Mouse (Mus musculus): ENCODE results near the gene Il1rapl1. TPM values are rescaled to one million over a fixed set of nuclear protein-coding genes. Genes with fewer than 3 reads are reported as not detected.

The Il1rapl1 gene
- polyA plus RNA-seq, 1 experiment from 2014 or later, result 0.27 TPM

- no peak overlapping the region for H3K4me2 ChIP-seq (replicated peaks; ENCODE audit: low read depth)
- H3K27ac ChIP-seq (ENCODE audit: low read depth, low read length), result no peak overlapping the region
- TF ChIP-seq CTCF (IDR thresholded peaks at IDR 0.05; ENCODE audit: low read depth), result no peak
- H3K36me3 ChIP-seq (ENCODE audit: control insufficient read depth, insufficient read depth), result no peaks in the 10 kb centered on the region
- 97% methylated on average over 1 of the region's 1 CpGs for WGBS
- H3K27me3 ChIP-seq (replicated peaks; ENCODE audit: control insufficient read depth, insufficient read depth, low read length), result no peaks in the 10 kb centered on the region
- ATAC-seq, result no peak
- H3K9ac ChIP-seq (ENCODE audit: low read depth, low read length), result no peak overlapping the region
- no peaks in the 10 kb centered on the region for H3K9me3 ChIP-seq (ENCODE audit: control insufficient read depth)
- H3K4me1 ChIP-seq (replicated peaks; ENCODE audit: control insufficient read depth, insufficient read depth, low read length), result no peaks in the 10 kb centered on the region
- no peak overlapping the region for H3K4me3 ChIP-seq (ENCODE audit: low read depth, low read length)
These were observed 71.9 kb downstream of the Il1rapl1 start for GRCm38 (mm10) chrX:88043556-88043955.

DNA sequence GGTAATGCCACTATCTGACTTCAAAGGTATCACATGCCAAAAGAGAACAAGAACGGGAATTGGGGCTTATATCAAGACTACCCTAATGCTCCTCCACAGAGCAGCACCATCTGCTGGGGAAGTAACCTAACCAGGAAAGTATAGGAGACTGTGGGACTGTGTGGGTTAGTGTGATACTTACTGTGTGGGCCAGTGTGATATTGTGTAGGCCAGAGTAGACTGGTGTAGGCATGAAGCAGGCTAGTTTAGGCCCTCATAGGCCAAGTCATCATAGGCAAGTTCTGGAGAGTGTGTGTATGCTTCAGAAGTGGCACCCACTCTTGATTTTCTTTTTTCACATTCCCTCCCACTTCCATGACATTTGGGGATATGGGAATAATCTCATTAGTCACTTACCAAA, 76.5 kb downstream of the Il1rapl1 start:
- Histone ChIP-seq H3K4me1 (replicated peaks; ENCODE audit: control insufficient read depth, insufficient read depth, low read length) (no peaks in the 10 kb centered on the region), H3K27me3 (replicated peaks; ENCODE audit: control insufficient read depth, insufficient read depth, low read length) (no peaks in the 10 kb centered on the region), H3K4me2 (replicated peaks; ENCODE audit: low read depth) (no peak overlapping the region), H3K27ac (ENCODE audit: low read depth, low read length) (no peak overlapping the region), H3K4me3 (ENCODE audit: low read depth, low read length) (no peak overlapping the region), H3K9me3 (ENCODE audit: control insufficient read depth) (no peaks in the 10 kb centered on the region), H3K36me3 (ENCODE audit: control insufficient read depth, insufficient read depth) (no peaks in the 10 kb centered on the region), H3K9ac (ENCODE audit: low read depth, low read length) (no peak overlapping the region)
- TF ChIP-seq CTCF (IDR thresholded peaks at IDR 0.05; ENCODE audit: low read depth), result no peak
- ATAC-seq, result no peak
- WGBS, result 56% methylated on average over 1 of the region's 1 CpGs

- 39% methylated on average over 1 of the region's 1 CpGs for WGBS
- Histone ChIP-seq H3K4me3 (ENCODE audit: low read depth, low read length) (no peak overlapping the region), H3K9ac (ENCODE audit: low read depth, low read length) (no peak overlapping the region), H3K4me2 (replicated peaks; ENCODE audit: low read depth) (no peak overlapping the region), H3K4me1 (replicated peaks; ENCODE audit: control insufficient read depth, insufficient read depth, low read length) (no peaks in the 10 kb centered on the region), H3K27me3 (replicated peaks; ENCODE audit: control insufficient read depth, insufficient read depth, low read length) (no peaks in the 10 kb centered on the region), H3K36me3 (ENCODE audit: control insufficient read depth, insufficient read depth) (no peaks in the 10 kb centered on the region), H3K27ac (ENCODE audit: low read depth, low read length) (no peak overlapping the region), H3K9me3 (ENCODE audit: control insufficient read depth) (no peaks in the 10 kb centered on the region)
- peak; percentile 43; the same call in 1 of the 2 replicates for ATAC-seq
- no peak for TF ChIP-seq CTCF (IDR thresholded peaks at IDR 0.05; ENCODE audit: low read depth)
These were observed 218.3 kb downstream of the Il1rapl1 start for GRCm38 (mm10) chrX:87897172-87897571.

DNA sequence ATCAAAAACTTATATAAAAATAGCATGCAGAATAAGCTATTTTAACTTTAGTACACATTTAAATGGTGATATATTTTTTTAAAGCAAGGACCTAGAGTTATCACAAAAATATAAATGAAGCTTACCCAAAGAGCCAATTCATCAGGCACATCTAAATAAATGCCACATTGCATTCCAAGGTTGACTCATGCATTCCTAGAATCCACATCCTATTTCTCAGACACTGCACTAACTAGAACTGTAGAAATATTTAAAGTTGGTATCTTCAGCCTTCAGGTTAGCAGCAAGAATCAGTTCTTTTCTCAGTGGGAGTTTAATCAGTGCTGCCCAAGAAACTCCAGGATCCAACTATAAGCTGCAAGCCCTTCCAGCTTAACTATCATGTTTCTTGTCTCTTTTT, 223.5 kb downstream of the Il1rapl1 start:
- no peak for ATAC-seq
- no peak for TF ChIP-seq CTCF (IDR thresholded peaks at IDR 0.05; ENCODE audit: low read depth)
- Histone ChIP-seq H3K9me3 (ENCODE audit: control insufficient read depth) (no peaks in the 10 kb centered on the region), H3K36me3 (ENCODE audit: control insufficient read depth, insufficient read depth) (no peaks in the 10 kb centered on the region), H3K4me2 (replicated peaks; ENCODE audit: low read depth) (no peak overlapping the region), H3K4me1 (replicated peaks; ENCODE audit: control insufficient read depth, insufficient read depth, low read length) (no peaks in the 10 kb centered on the region), H3K9ac (ENCODE audit: low read depth, low read length) (no peak overlapping the region), H3K27me3 (replicated peaks; ENCODE audit: control insufficient read depth, insufficient read depth, low read length) (no peaks in the 10 kb centered on the region), H3K27ac (ENCODE audit: low read depth, low read length) (no peak overlapping the region), H3K4me3 (ENCODE audit: low read depth, low read length) (no peak overlapping the region)

- Histone ChIP-seq H3K27me3 (replicated peaks; ENCODE audit: control insufficient read depth, insufficient read depth, low read length) (no peaks in the 10 kb centered on the region), H3K9me3 (ENCODE audit: control insufficient read depth) (no peaks in the 10 kb centered on the region), H3K4me2 (replicated peaks; ENCODE audit: low read depth) (no peak overlapping the region), H3K4me1 (replicated peaks; ENCODE audit: control insufficient read depth, insufficient read depth, low read length) (no peaks in the 10 kb centered on the region), H3K36me3 (ENCODE audit: control insufficient read depth, insufficient read depth) (no peaks in the 10 kb centered on the region), H3K27ac (ENCODE audit: low read depth, low read length) (no peak overlapping the region), H3K9ac (ENCODE audit: low read depth, low read length) (no peak overlapping the region), H3K4me3 (ENCODE audit: low read depth, low read length) (no peak overlapping the region)
- ATAC-seq, result no peak
- 59% methylated on average over 2 of the region's 2 CpGs for WGBS
- TF ChIP-seq CTCF (IDR thresholded peaks at IDR 0.05; ENCODE audit: low read depth), result no peak
These were observed 261.3 kb downstream of the Il1rapl1 start for GRCm38 (mm10) chrX:87854107-87854506.

DNA sequence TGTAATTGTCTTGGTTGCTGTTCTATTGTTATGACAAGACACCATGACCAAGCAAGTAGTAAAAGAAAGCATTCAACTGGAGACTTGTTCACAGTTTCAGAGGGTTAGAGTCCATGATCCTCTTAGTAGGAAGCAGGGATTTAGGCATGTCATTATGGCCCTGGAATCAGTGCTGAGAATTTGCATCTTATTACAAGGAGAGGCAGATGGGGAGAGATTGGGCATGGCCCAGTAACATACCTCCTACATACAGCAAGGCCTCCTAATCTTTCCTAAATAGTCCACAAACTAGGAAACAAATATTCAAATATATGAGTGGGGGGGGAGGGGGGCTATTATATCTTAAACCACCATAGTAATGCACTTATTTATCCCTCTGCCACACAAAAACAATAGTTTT, 301.6 kb downstream of the Il1rapl1 start:
- Histone ChIP-seq H3K4me2 (replicated peaks; ENCODE audit: low read depth) (no peak overlapping the region), H3K9me3 (ENCODE audit: control insufficient read depth) (no peaks in the 10 kb centered on the region), H3K36me3 (ENCODE audit: control insufficient read depth, insufficient read depth) (no peaks in the 10 kb centered on the region), H3K27me3 (replicated peaks; ENCODE audit: control insufficient read depth, insufficient read depth, low read length) (no peaks in the 10 kb centered on the region), H3K4me1 (replicated peaks; ENCODE audit: control insufficient read depth, insufficient read depth, low read length) (no peaks in the 10 kb centered on the region), H3K27ac (ENCODE audit: low read depth, low read length) (no peak overlapping the region), H3K4me3 (ENCODE audit: low read depth, low read length) (no peak overlapping the region), H3K9ac (ENCODE audit: low read depth, low read length) (no peak overlapping the region)
- TF ChIP-seq CTCF (IDR thresholded peaks at IDR 0.05; ENCODE audit: low read depth), result no peak
- no peak for ATAC-seq

GRCm38 (mm10) chrX:87807717-87808116, 307.7 kb downstream of the Il1rapl1 start:
- H3K4me2 ChIP-seq (replicated peaks; ENCODE audit: low read depth), result no peak overlapping the region
- ATAC-seq, result no peak
- no peaks in the 10 kb centered on the region for H3K27me3 ChIP-seq (replicated peaks; ENCODE audit: control insufficient read depth, insufficient read depth, low read length)
- H3K4me3 ChIP-seq (ENCODE audit: low read depth, low read length), result no peak overlapping the region
- no peaks in the 10 kb centered on the region for H3K4me1 ChIP-seq (replicated peaks; ENCODE audit: control insufficient read depth, insufficient read depth, low read length)
- 53% methylated on average over 1 of the region's 1 CpGs for whole genome bisulfite sequencing
- H3K9ac ChIP-seq (ENCODE audit: low read depth, low read length), result no peak overlapping the region
- TF ChIP-seq CTCF (IDR thresholded peaks at IDR 0.05; ENCODE audit: low read depth), result no peak
- no peaks in the 10 kb centered on the region for H3K36me3 ChIP-seq (ENCODE audit: control insufficient read depth, insufficient read depth)
- no peak overlapping the region for H3K27ac ChIP-seq (ENCODE audit: low read depth, low read length)
- H3K9me3 ChIP-seq (ENCODE audit: control insufficient read depth), result no peaks in the 10 kb centered on the region
